Mouse (Mus musculus) brain, embryonic 14.5 days (tissue): Measurements from ENCODE around the gene Immp2l. TPM values are rescaled to one million over a fixed set of nuclear protein-coding genes. Genes with fewer than 3 reads are reported as not detected.
"Not testable (repeated sequence)": the region's sequence is repeated elsewhere in the genome, so short reads cannot be mapped to it uniquely, and the experiment has no call there.

ENCODE experiments used
- DNase-seq: peaks from one replicate; pipeline ENCODE4 v3.0.0-alpha.2; 2011; ENCODE audit warnings: low read depth
- CTCF ChIP-seq: fragments of 200-500 bp; IDR thresholded peaks from 2 replicates; pipeline ENCODE4 v1.5.1; 2012; ENCODE audit warnings: inconsistent platforms, mild to moderate bottlenecking, moderate library complexity, borderline replicate concordance; ENCODE audit not compliant: insufficient read depth, insufficient read length; ENCODE audit errors: extremely low read depth
- POLR2A ChIP-seq: fragments of 200-500 bp; IDR thresholded peaks from 2 replicates; pipeline ENCODE4 v1.6.1; 2012; ENCODE audit warnings: mild to moderate bottlenecking, inconsistent platforms, borderline replicate concordance; ENCODE audit not compliant: poor library complexity, insufficient read depth, insufficient read length, severe bottlenecking; ENCODE audit errors: extremely low read depth
- polyA plus RNA-seq: library from polyadenylated mRNA; depleted of rRNA; stranded (reverse); fragments of >200 nt; gene quantifications from 2 replicates; pipeline ENCODE4 v1.2.3, GENCODE M21; 2012

Immp2l gene
- polyA plus RNA-seq, 1 experiment: 3.5 TPM

- TF ChIP-seq POLR2A (no peak), CTCF (no peak)
- DNase-seq: no peak
Observed at GRCm38 (mm10) chr12:41773961-41774360, 750.1 kb downstream of the Immp2l start.

- TF ChIP-seq POLR2A (no peak), CTCF (no peak)
Observed at GRCm38 (mm10) chr12:41774623-41775323, 750.9 kb downstream of the Immp2l start.

GRCm38 (mm10) chr12:41777762-41778161, 753.9 kb downstream of the Immp2l start:
- DNase-seq: not testable (repeated sequence)

More at GRCm38 (mm10) chr12:41774623-41775323, 750.9 kb downstream of the Immp2l start:
- peak; percentile 72 for DNase-seq

- not testable (repeated sequence) for DNase-seq
Observed at GRCm38 (mm10) chr12:41793681-41794080, 769.8 kb downstream of the Immp2l start.

- peak; percentile 75 for DNase-seq
- TF ChIP-seq CTCF (no peak), POLR2A (no peak)
Observed at GRCm38 (mm10) chr12:41829517-41829916, 805.6 kb downstream of the Immp2l start.

GRCm38 (mm10) chr12:41831731-41832130, 807.8 kb downstream of the Immp2l start:
- TF ChIP-seq POLR2A: no peak
- TF ChIP-seq CTCF: no peak
- DNase-seq: peak; percentile 13

GRCm38 (mm10) chr12:41834646-41835045, 810.8 kb downstream of the Immp2l start:
- DNase-seq: no peak
- TF ChIP-seq POLR2A (no peak), CTCF (no peak)

GRCm38 (mm10) chr12:41838334-41838847, 814.5 kb downstream of the Immp2l start:
- no peak for DNase-seq
- no peak for TF ChIP-seq POLR2A
- no peak for TF ChIP-seq CTCF

- no peak for TF ChIP-seq POLR2A
- no peak for TF ChIP-seq CTCF
Observed at GRCm38 (mm10) chr12:41839241-41839640, 815.4 kb downstream of the Immp2l start.

GRCm38 (mm10) chr12:41842694-41843329, 818.9 kb downstream of the Immp2l start:
- DNase-seq: peak; percentile 83
- TF ChIP-seq CTCF (no peak), POLR2A (no peak)

More at GRCm38 (mm10) chr12:41839241-41839640, 815.4 kb downstream of the Immp2l start:
- DNase-seq: no peak

GRCm38 (mm10) chr12:41851896-41852470, 828.1 kb downstream of the Immp2l start:
- DNase-seq: no peak
- TF ChIP-seq POLR2A (no peak), CTCF (no peak)

GRCm38 (mm10) chr12:41859652-41860051, 835.8 kb downstream of the Immp2l start:
- DNase-seq: not testable (repeated sequence)
